Mouse (Mus musculus) lung, adult 2 months (tissue): ENCODE data around the gene Sgcd.

Source experiments
- CTCF ChIP-seq: fragments of 200-500 bp; IDR thresholded peaks from 2 replicates; pipeline ENCODE4 v1.5.1; 2011; ENCODE audit warnings: mild to moderate bottlenecking, low read length, control low read depth; ENCODE audit not compliant: insufficient read depth
- POLR2A ChIP-seq: fragments of 200-500 bp; IDR thresholded peaks from 2 replicates; pipeline ENCODE4 v1.6.1; 2011; ENCODE audit warnings: low read depth, mild to moderate bottlenecking, control low read depth, low read length, borderline replicate concordance; ENCODE audit errors: extremely low read depth

GRCm38 (mm10) chr11:47445683-47446082 lies 543.1 kb downstream of the Sgcd start:
- TF ChIP-seq POLR2A (no peak), CTCF (no peak)
